Mouse (Mus musculus) bone marrow macrophage, adult 2 months (primary cell): Measurements from ENCODE around the gene H60b.

Source experiments
- CTCF ChIP-seq: IDR thresholded peaks from 2 replicates; pipeline ENCODE4 v1.5.1; 2012; ENCODE audit warnings: low read depth, mild to moderate bottlenecking, low read length, moderate library complexity
- POLR2A ChIP-seq: IDR thresholded peaks from 2 replicates; pipeline ENCODE4 v1.6.1; 2012; ENCODE audit warnings: mild to moderate bottlenecking, low read depth, low read length, borderline replicate concordance

GRCm38 (mm10) chr10:22154871-22155799 is 3.3 kb upstream of the H60b start:
- TF ChIP-seq CTCF, result no peak
- TF ChIP-seq POLR2A, result no peak
